Mouse (Mus musculus) erythroblast, embryonic 14.5 days (primary cell): ENCODE results near the gene Slc2a4.

Source experiments
- GATA1 ChIP-seq: IDR thresholded peaks from 2 replicates; pipeline ENCODE4 v1.6.1; 2012; ENCODE audit warnings: low read length, inconsistent platforms, mixed read lengths
- TAL1 ChIP-seq: IDR thresholded peaks from 3 replicates; pipeline ENCODE4 v1.6.1; 2012; ENCODE audit warnings: low read length, inconsistent platforms, mixed read lengths

GRCm38 (mm10) chr11:69990850-69991691 is 43.1 kb upstream of the Slc2a4 start, which contains the start of gene Gabarap:
- TF ChIP-seq GATA1, result peak; percentile 77
- no peak for TF ChIP-seq TAL1
